Mouse (Mus musculus): Measurements from ENCODE around the gene Pole3.

DNA sequence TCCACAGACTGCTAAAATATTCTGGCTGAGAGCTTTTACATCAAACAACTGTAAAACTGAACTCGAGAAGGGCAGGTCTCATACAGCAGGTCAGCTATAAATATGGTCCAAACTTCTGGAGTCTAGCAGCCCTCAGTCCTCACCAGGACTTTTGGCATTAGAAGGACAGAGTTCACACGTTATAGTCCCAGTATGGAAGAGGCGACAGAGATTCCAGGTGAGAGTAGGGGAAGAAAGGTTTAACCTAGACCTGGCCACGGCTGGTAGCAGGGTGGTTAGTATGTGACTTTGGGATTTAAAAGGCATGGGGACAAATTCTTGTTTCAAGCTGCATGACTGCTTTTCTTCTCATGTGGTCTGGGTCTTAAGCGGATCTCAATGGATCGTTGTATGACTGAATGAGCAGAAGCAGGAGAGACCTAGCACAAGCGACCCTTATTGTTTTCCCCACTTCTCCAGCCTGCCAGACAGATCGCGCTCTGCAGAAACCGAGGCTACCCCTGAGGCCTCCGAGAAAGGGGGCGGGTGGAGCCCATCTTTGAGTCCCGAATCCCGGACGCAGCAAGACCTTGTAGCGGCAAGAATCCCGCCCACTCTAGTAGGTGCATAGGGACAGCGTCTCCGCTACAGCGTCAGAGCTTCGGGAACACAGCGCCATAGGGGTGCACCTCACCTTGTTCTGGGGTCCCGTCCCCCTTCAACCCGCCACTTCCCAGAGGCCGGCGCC is 5.6 kb downstream of the Pole3 start:
- TF ChIP-seq EP300 (IDR thresholded peaks at IDR 0.05; ENCODE audit: insufficient read depth, low read depth, low read length) (no peak), CTCF (IDR thresholded peaks at IDR 0.05; ENCODE audit: low read depth, low read length) (no peak), POLR2A (IDR thresholded peaks at IDR 0.05; ENCODE audit: insufficient read depth, low read length) (no peak)

Data from ES-Bruce4 (cell line).